Mouse (Mus musculus) mesoderm, embryonic 11.5 days (tissue): ENCODE data around the gene Olfr291.

ENCODE experiments used
- DNase-seq: peaks from one replicate; pipeline ENCODE4 v3.0.0-alpha.2; 2012; ENCODE audit warnings: low read depth, low spot score

Gene Olfr291

DNA sequence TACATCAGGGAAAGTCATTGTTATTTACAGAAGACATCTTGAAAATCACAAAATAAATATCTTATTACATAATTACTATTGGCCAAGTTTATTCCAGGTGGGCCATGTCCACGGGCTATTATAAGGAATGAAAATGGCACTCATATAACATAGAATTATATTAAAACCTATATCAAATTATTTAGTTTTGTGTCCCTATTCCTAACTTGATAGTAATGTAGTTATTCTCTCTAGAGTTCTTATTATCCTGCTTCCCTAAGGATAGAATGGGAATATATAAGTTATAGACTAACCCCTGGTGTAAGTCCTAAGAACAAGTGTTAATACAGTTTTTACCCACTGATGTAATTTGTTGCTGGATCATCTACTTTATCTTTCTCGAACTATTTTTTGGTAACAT is at the start of gene Olfr291:
Gene Olfr291 (plus strand): TSS at position 301 of the 400 bp plus-strand sequence.
- no peak for DNase-seq

DNA sequence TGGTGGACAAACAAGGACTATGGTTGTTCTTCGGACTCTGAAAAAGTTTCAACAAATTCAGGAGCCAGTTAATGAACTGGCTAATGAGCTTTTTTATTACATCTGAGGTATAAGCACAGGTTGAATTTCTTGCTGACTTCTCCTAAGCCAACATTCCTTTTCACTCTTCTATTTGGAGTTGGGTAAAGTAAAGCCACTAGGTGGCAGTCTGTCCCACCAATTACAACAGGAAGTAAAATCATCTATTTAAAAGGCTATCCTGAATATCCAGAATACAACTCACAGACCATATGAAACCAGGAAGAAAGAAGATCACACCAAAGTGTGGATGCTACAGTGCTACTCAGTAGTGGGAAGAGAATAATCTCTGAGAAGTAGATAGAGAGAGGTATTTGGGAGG is 48.1 kb upstream of the Olfr291 start:
- peak; percentile 30 for DNase-seq

GRCm38 (mm10) chr7:84806159-84806558 is 47.2 kb upstream of the Olfr291 start:
- no peak for DNase-seq

- peak; percentile 26 for DNase-seq
Observed at GRCm38 (mm10) chr7:84884530-84884929, 31.2 kb downstream of the Olfr291 start.
